Mouse (Mus musculus): ENCODE measurements around the gene Lactb. TPM values are rescaled to one million over a fixed set of nuclear protein-coding genes. Genes with fewer than 3 reads are reported as not detected.
A peak's percentile ranks its signal among the peaks of the same experiment; 100 is the strongest.
"Not testable (repeated sequence)": the region's sequence is repeated elsewhere in the genome, so short reads cannot be mapped to it uniquely, and the experiment has no call there.

Lactb gene
- total RNA-seq, 2 experiments from 2014 or later: 13.9 to 14.4 TPM

GRCm38 (mm10) chr9:66919981-66920380 is 55.3 kb downstream of the Lactb start:
- DNase-seq: no peak

- DNase-seq: peak; percentile 95
These were observed 55.8 kb downstream of the Lactb start, which contains the start of gene Rab8b for GRCm38 (mm10) chr9:66919382-66919971. Rab8b (minus strand) TSS chr9:66919687.

GRCm38 (mm10) chr9:66918672-66919330 is 56.5 kb downstream of the Lactb start:
- peak in 1 of 2 experiments; percentile 36 for DNase-seq

GRCm38 (mm10) chr9:66917892-66918255 is 57.4 kb downstream of the Lactb start:
- DNase-seq: no peak

GRCm38 (mm10) chr9:66917216-66917891 is 57.9 kb downstream of the Lactb start:
- DNase-seq: no peak

GRCm38 (mm10) chr9:66915869-66916785 is 59.2 kb downstream of the Lactb start:
- DNase-seq: no peak

- no peak for DNase-seq
These were observed 59.9 kb downstream of the Lactb start for GRCm38 (mm10) chr9:66915401-66915800.

- no peak for DNase-seq
These were observed 60.7 kb downstream of the Lactb start for GRCm38 (mm10) chr9:66914540-66914939.

- DNase-seq: not testable (repeated sequence)
These were observed 61.9 kb downstream of the Lactb start for GRCm38 (mm10) chr9:66913254-66913934.

GRCm38 (mm10) chr9:66912304-66912703 is 63.0 kb downstream of the Lactb start:
- no peak for DNase-seq

GRCm38 (mm10) chr9:66910677-66911076 is 64.6 kb downstream of the Lactb start:
- no peak for DNase-seq

GRCm38 (mm10) chr9:66909922-66910321 is 65.4 kb downstream of the Lactb start:
- DNase-seq: no peak

- no peak for DNase-seq
These were observed 67.4 kb downstream of the Lactb start for GRCm38 (mm10) chr9:66907746-66908397.

GRCm38 (mm10) chr9:66907126-66907525 is 68.2 kb downstream of the Lactb start:
- no peak for DNase-seq

- no peak for DNase-seq
These were observed 69.3 kb downstream of the Lactb start for GRCm38 (mm10) chr9:66905990-66906389.

Other genes with a start within 250 kb of the Lactb start
- gene Aph1b, start 180.0 kb downstream of the Lactb start, total RNA-seq (2021): 10 to 100 TPM; 28.4 to 34.3 TPM
- gene Gm10647, start 178.4 kb downstream of the Lactb start, total RNA-seq (2021): 1 to 10 TPM in 1 of 2 experiments, under 1 TPM in 1; 0.22 to 1.5 TPM
- gene Aph1c, start 140.8 kb downstream of the Lactb start, total RNA-seq (2021): 1 to 10 TPM; 8.3 to 9.5 TPM
- 10 to 100 TPM; 53.1 to 53.3 TPM for gene Rab8b, start 55.8 kb downstream of the Lactb start, total RNA-seq (2021)
- gene Rps27l, start 29.4 kb downstream of the Lactb start, total RNA-seq (2021): 10 to 100 TPM; 37.9 to 44.7 TPM
- gene Tpm1, start 73.9 kb upstream of the Lactb start, total RNA-seq (2021): 100 to 1,000 TPM; 219 to 236 TPM

Data from layer of hippocampus, postnatal 36 days (tissue).